Mouse (Mus musculus): ENCODE measurements around the gene Abca8b. TPM values are rescaled to one million over a fixed set of nuclear protein-coding genes. Genes with fewer than 3 reads are reported as not detected.
"Not testable (repeated sequence)": the region's sequence is repeated elsewhere in the genome, so short reads cannot be mapped to it uniquely, and the experiment has no call there.

Abca8b gene
- polyA plus RNA-seq, 1 experiment from 2014 or later, result 0.54 TPM

GRCm38 (mm10) chr11:109922236-109922635, 73.4 kb downstream of the Abca8b start:
- WGBS, result 58% methylated on average over 3 of the region's 3 CpGs
- Histone ChIP-seq H3K27ac (ENCODE audit: low read length) (no peak overlapping the region), H3K27me3 (replicated peaks; ENCODE audit: insufficient read depth, low read length) (no peaks in the 10 kb centered on the region), H3K9me3 (ENCODE audit: low read length) (no peaks in the 10 kb centered on the region), H3K36me3 (ENCODE audit: insufficient read depth, low read length) (no peaks in the 10 kb centered on the region), H3K4me3 (ENCODE audit: low read depth, low read length) (no peak overlapping the region), H3K4me1 (ENCODE audit: insufficient read depth, low read depth, low read length) (no peaks in the 10 kb centered on the region), H3K9ac (replicated peaks; ENCODE audit: low read depth) (no peak overlapping the region), H3K4me2 (replicated peaks; ENCODE audit: low read depth, low read length) (no peak overlapping the region)
- DNase-seq (ENCODE audit: low spot score) (no peak), ATAC-seq (no peak)
- no peak for TF ChIP-seq CTCF (IDR thresholded peaks at IDR 0.05)
- no peak for TF ChIP-seq EP300 (IDR thresholded peaks at IDR 0.05)

GRCm38 (mm10) chr11:109919480-109919879, 76.2 kb downstream of the Abca8b start:
- TF ChIP-seq EP300 (IDR thresholded peaks at IDR 0.05) (no peak), CTCF (IDR thresholded peaks at IDR 0.05) (no peak)
- Histone ChIP-seq H3K27me3 (replicated peaks; ENCODE audit: insufficient read depth, low read length) (no peaks in the 10 kb centered on the region), H3K9ac (replicated peaks; ENCODE audit: low read depth) (no peak overlapping the region), H3K4me3 (ENCODE audit: low read depth, low read length) (no peak overlapping the region), H3K4me1 (ENCODE audit: insufficient read depth, low read depth, low read length) (no peaks in the 10 kb centered on the region), H3K27ac (ENCODE audit: low read length) (no peak overlapping the region), H3K4me2 (replicated peaks; ENCODE audit: low read depth, low read length) (no peak overlapping the region), H3K9me3 (ENCODE audit: low read length) (no peaks in the 10 kb centered on the region), H3K36me3 (ENCODE audit: insufficient read depth, low read length) (no peaks in the 10 kb centered on the region)
- DNase-seq (ENCODE audit: low spot score) (no peak), ATAC-seq (no peak)
- 78% methylated on average over 2 of the region's 2 CpGs for WGBS

- no peaks in the 10 kb centered on the region for H3K4me1 ChIP-seq (ENCODE audit: insufficient read depth, low read depth, low read length)
- no peaks in the 10 kb centered on the region for H3K27me3 ChIP-seq (replicated peaks; ENCODE audit: insufficient read depth, low read length)
- ATAC-seq (no peak), DNase-seq (ENCODE audit: low spot score) (peak; percentile 21)
- H3K4me2 ChIP-seq (replicated peaks; ENCODE audit: low read depth, low read length), result no peak overlapping the region
- WGBS, result 33% methylated on average over 10 of the region's 10 CpGs
- no peaks in the 10 kb centered on the region for H3K9me3 ChIP-seq (ENCODE audit: low read length)
- H3K4me3 ChIP-seq (ENCODE audit: low read depth, low read length), result no peak overlapping the region
- TF ChIP-seq CTCF (IDR thresholded peaks at IDR 0.05), result no peak
- no peak for TF ChIP-seq EP300 (IDR thresholded peaks at IDR 0.05)
- no peaks in the 10 kb centered on the region for H3K36me3 ChIP-seq (ENCODE audit: insufficient read depth, low read length)
- no peak overlapping the region for H3K9ac ChIP-seq (replicated peaks; ENCODE audit: low read depth)
- no peak overlapping the region for H3K27ac ChIP-seq (ENCODE audit: low read length)
Observed at GRCm38 (mm10) chr11:109916654-109917053, 79.0 kb downstream of the Abca8b start.

- ATAC-seq; H3K27ac ChIP-seq (ENCODE audit: low read length); H3K4me3 ChIP-seq (ENCODE audit: low read depth, low read length); H3K4me1 ChIP-seq (ENCODE audit: insufficient read depth, low read depth, low read length); H3K4me2 ChIP-seq (replicated peaks; ENCODE audit: low read depth, low read length); DNase-seq (ENCODE audit: low spot score); H3K36me3 ChIP-seq (ENCODE audit: insufficient read depth, low read length); H3K9me3 ChIP-seq (ENCODE audit: low read length); H3K9ac ChIP-seq (replicated peaks; ENCODE audit: low read depth); H3K27me3 ChIP-seq (replicated peaks; ENCODE audit: insufficient read depth, low read length): not testable (repeated sequence)
- 83% methylated on average over 8 of the region's 8 CpGs for WGBS
Observed at GRCm38 (mm10) chr11:109913156-109913555, 82.5 kb downstream of the Abca8b start.

GRCm38 (mm10) chr11:109912118-109912517, 83.5 kb downstream of the Abca8b start:
- not testable (repeated sequence) for H3K4me2 ChIP-seq (replicated peaks; ENCODE audit: low read depth, low read length); ATAC-seq; H3K36me3 ChIP-seq (ENCODE audit: insufficient read depth, low read length); H3K9me3 ChIP-seq (ENCODE audit: low read length); H3K27ac ChIP-seq (ENCODE audit: low read length); H3K27me3 ChIP-seq (replicated peaks; ENCODE audit: insufficient read depth, low read length); H3K4me3 ChIP-seq (ENCODE audit: low read depth, low read length); H3K9ac ChIP-seq (replicated peaks; ENCODE audit: low read depth); H3K4me1 ChIP-seq (ENCODE audit: insufficient read depth, low read depth, low read length); DNase-seq (ENCODE audit: low spot score)
- WGBS, result 53% methylated on average over 1 of the region's 1 CpGs

- no peaks in the 10 kb centered on the region for H3K27me3 ChIP-seq (replicated peaks; ENCODE audit: insufficient read depth, low read length)
- no peak overlapping the region for H3K9ac ChIP-seq (replicated peaks; ENCODE audit: low read depth)
- H3K36me3 ChIP-seq (ENCODE audit: insufficient read depth, low read length), result no peaks in the 10 kb centered on the region
- H3K27ac ChIP-seq (ENCODE audit: low read length), result no peak overlapping the region
- WGBS, result 59% methylated on average over 2 of the region's 2 CpGs
- no peak overlapping the region for H3K4me3 ChIP-seq (ENCODE audit: low read depth, low read length)
- TF ChIP-seq EP300 (IDR thresholded peaks at IDR 0.05) (no peak), CTCF (IDR thresholded peaks at IDR 0.05) (no peak)
- H3K9me3 ChIP-seq (ENCODE audit: low read length), result no peaks in the 10 kb centered on the region
- H3K4me2 ChIP-seq (replicated peaks; ENCODE audit: low read depth, low read length), result no peak overlapping the region
- DNase-seq (ENCODE audit: low spot score) (no peak), ATAC-seq (no peak)
- H3K4me1 ChIP-seq (ENCODE audit: insufficient read depth, low read depth, low read length), result no peaks in the 10 kb centered on the region
Observed at GRCm38 (mm10) chr11:109909801-109910200, 85.8 kb downstream of the Abca8b start.

Measured in lung, postnatal 0 days (tissue).